Mouse (Mus musculus) NIH3T3 (cell line): Measurements from ENCODE around the gene Gm9887.

Experiments
- DNase-seq: peaks from one replicate; pipeline ENCODE4 v3.0.0-alpha.2; 2012; ENCODE audit warnings: low read depth

The Gm9887 gene

DNA sequence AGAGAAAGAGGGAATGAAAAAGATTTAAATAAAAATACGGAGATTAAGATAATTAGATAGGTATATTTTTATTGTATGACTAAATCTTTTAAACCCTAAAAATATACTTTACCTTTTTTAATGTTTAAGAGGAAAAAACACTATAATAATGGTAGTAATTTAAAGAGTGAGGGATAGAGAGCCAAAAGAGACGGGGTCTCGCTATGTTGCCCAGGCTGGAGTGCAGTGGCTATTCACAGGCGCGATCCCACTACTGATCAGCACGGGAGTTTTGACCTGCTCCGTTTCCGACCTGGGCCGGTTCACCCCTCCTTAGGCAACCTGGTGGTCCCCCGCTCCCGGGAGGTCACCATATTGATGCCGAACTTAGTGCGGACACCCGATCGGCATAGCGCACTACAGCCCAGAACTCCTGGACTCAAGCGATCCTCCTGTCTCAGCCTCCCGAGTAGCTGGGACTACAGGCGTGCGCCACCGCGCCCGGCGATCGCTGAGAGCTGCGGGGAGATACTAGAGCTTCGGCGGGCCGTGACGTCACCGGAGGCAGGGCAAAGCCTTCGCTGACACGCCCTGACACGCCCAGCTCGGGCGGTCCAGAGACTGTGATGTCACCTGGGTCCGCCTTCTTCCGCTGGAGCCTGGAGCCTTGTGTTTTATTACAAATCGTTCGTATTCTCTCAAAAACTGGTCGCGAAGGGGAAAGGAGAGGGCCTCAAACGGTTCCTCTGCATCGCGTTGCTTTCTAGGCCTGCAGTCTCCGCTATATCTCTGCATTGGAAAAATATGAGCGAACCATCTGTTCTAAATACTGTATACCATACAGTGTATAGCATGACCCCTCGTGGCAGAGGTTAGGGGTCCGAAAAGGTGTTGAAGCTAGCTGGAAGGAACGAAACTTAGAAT is 11.0 kb downstream of the Gm9887 start:
- peak; percentile 99 for DNase-seq

GRCm38 (mm10) chr12:69360655-69360996 is 11.6 kb downstream of the Gm9887 start:
- DNase-seq, result peak; percentile 89

DNA sequence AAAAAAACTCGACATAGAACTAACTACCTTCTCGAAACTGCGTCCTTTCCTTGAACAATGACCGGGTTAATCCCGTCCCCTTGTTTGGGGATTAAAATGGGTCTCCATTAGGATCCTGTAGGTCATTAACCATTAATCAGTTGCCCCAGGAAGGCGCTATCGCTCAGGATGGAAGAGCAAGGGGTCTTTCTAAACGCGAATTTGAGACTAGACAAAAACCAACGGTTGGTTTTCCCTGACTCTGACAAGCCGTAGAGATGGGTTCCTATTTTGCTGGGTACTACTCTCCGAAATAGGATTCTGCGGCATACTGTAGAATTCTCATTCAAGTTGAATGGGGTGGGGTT is 15.0 kb downstream of the Gm9887 start:
- DNase-seq, result no peak

DNA sequence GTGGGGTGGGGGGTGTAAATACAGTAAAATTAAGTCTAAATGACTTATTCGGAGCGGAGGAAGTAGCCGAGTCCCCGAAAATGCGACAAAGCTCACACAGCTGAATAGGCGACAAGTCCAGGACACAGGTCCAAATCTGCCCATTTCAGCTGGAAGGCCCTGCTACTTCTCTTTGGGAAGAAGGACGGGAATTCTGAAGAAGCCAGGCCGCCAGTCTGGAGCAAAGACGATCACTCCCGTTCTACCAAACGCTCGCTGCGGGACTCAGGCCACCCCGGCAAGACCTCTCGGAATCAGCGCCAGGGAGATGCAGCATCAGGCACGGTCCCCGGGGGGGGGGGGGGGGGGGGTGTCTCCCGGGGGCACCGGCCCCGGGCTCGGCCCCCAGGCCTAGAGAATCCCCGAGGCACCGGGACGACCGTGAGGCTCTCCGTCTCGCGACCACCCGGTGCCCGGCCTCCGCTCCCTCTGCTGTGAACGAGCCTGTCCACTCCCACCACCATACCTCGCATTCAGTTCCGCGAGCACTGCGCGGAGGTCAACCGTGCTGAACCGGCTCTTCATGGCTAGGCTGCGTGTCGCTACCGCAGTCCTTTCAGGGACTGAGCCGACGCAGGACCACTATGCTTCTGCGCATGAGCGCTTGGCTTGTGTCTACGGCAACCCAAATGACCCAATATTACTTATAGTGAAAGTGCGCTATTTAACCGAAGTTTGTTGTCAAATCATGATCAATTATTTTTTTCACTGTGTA is 15.5 kb downstream of the Gm9887 start, which contains the start of gene Nemf:
TSS of gene Nemf (minus strand) at position 620 of the 754 bp plus-strand sequence.
- peak; percentile 92 for DNase-seq

GRCm38 (mm10) chr12:69351685-69352084 is 20.6 kb downstream of the Gm9887 start:
- peak; percentile 35 for DNase-seq

DNA sequence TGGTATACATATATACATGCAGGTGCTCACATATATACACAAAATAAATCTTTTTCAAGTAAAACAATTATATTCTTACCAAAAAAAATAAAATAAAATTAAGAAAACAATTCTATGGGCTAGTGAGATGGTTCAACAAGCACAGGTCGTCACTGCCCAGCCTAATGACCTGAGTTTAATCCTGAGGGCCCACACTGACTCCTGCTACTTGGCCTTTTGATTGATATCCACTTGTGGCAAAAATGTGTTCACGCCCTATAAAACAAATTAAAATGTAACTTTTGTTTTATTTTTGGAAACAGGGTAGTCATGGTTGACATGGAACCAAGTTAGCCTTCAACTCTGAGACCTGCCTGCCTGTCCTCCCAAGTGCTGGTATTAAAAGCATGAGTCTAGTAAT is 22.3 kb downstream of the Gm9887 start:
- DNase-seq, result no peak

GRCm38 (mm10) chr12:69333547-69333946 is 38.7 kb downstream of the Gm9887 start:
- peak; percentile 71 for DNase-seq

GRCm38 (mm10) chr12:69332147-69332546 is 40.1 kb downstream of the Gm9887 start:
- DNase-seq, result no peak

DNA sequence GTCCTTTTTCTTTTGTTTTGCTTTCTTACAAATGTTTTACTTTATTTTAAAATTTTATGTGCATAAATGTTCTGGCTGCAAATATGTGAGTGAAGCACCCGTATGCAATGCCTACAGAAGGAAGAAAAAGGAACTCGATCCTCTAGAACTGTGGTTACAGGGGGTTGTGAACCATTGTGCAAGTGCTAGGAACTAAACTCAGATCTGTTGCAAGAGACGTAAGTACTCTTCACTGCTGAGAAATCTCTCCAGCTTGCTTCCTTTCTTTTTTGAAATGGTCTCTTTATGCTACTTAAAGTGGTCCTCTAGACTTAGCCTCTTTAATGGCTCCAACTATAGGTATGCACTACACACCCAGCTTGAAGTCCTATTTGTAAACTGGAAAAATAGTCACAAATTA is 41.1 kb downstream of the Gm9887 start:
- peak; percentile 20 for DNase-seq
